Mouse (Mus musculus): ENCODE data around the gene Gm45213. TPM values are rescaled to one million over a fixed set of nuclear protein-coding genes. Genes with fewer than 3 reads are reported as not detected.

Gm45213 gene
- total RNA-seq (2023): not detected

GRCm38 (mm10) chr7:66043552-66044459 is at the start of gene Gm45213:
Gene Gm45213, plus strand, starts transcription at chr7:66043602.

GRCm38 (mm10) chr7:66058703-66059102 is 15.3 kb downstream of the Gm45213 start, which contains the start of gene Snrpa1:
Gene Snrpa1, plus strand, starts transcription at chr7:66059003.

GRCm38 (mm10) chr7:66079364-66080230 is 36.2 kb downstream of the Gm45213 start, which contains the start of gene Selenos:
Gene Selenos, plus strand, starts transcription at chr7:66079649.

DNA sequence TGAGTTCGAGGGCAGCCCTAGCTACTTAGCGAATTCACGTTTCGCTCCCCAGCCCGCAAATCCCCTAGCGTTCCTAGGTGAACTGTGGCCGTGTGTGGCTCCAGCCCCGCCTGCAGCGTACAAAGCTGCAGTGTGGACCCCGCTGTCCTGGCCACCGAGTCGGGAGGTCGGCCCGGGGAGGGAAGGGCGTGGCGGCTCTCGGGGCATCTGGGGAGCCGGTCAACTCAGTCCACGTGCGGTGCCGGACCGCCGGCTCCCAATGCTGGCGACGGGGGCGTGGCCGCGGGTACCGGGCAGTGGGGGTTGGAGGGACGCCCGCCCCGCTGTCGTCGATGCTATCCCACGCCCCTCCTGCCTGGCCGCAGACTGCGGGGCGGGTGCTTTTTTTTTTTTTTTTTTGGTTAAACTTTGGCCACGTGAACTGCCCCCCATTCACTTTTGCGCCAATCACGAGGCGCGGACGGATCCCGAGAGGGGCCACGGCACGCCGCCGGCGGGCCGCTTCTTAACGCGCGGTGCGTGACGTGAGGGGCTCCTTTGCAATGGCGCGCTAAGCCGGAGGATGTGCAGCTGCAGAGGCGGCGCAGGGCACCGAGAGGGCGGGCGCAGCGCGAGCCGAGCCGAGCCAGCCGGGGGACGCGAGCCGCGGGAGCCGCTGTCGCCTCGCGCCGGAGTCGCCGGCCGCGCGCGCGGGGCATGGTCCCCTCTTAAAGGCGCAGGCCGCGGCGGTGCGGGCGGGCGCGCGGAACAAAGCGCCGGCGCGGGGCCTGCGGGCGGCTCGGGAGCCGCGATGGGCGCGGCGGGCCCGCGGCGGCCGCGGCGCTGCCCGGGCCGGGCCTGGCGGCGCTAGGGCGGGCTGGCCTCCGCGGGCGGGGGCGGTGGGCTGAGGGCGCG is 65.8 kb downstream of the Gm45213 start, which contains the start of gene Chsy1:
TSS of gene Chsy1 (plus strand) at position 555 of the 894 bp plus-strand sequence.

Other genes starting within 250 kb of the Gm45213 start
- gene Pcsk6, start 181.9 kb upstream of the Gm45213 start, total RNA-seq (2023): not detected
- gene Snrpa1, start 15.4 kb downstream of the Gm45213 start, total RNA-seq (2023): 10 to 100 TPM; 77.0 to 83.3 TPM
- 10 to 100 TPM; 54.2 to 68.5 TPM for gene Selenos, start 36.0 kb downstream of the Gm45213 start, total RNA-seq (2023)
- gene Chsy1, start 65.9 kb downstream of the Gm45213 start, total RNA-seq (2023): 10 to 100 TPM; 31.6 to 39.9 TPM

Data from T-cell, adult 66 days (primary cell).